Mouse (Mus musculus) brown adipose tissue, adult 24 weeks (tissue): ENCODE measurements at regions not wholly inside any gene's neighbourhood (a gene's known extent, or its start where the extent isn't known, plus 50 kb on each side); places are given as distances from the start of the nearest gene placed in this dataset.

Experiments used
- H3K27ac ChIP-seq: fragments of 200-500 bp; replicated peaks from 2 replicates; pipeline ENCODE4 v1.5.1; 2012; ENCODE audit warnings: low read depth, mild to moderate bottlenecking, low read length
- H3K4me1 ChIP-seq: fragments of 200-500 bp; 2 replicates; pipeline ENCODE4 v1.6.1; 2012; ENCODE audit warnings: low read length, mixed read lengths; ENCODE audit not compliant: control insufficient read depth, insufficient read depth, insufficient read length
- H3K4me3 ChIP-seq: fragments of 200-500 bp; 2 replicates; pipeline ENCODE4 v1.5.1; 2012; ENCODE audit warnings: low read depth, mild to moderate bottlenecking, low read length, moderate library complexity; ENCODE audit not compliant: insufficient read depth

DNA sequence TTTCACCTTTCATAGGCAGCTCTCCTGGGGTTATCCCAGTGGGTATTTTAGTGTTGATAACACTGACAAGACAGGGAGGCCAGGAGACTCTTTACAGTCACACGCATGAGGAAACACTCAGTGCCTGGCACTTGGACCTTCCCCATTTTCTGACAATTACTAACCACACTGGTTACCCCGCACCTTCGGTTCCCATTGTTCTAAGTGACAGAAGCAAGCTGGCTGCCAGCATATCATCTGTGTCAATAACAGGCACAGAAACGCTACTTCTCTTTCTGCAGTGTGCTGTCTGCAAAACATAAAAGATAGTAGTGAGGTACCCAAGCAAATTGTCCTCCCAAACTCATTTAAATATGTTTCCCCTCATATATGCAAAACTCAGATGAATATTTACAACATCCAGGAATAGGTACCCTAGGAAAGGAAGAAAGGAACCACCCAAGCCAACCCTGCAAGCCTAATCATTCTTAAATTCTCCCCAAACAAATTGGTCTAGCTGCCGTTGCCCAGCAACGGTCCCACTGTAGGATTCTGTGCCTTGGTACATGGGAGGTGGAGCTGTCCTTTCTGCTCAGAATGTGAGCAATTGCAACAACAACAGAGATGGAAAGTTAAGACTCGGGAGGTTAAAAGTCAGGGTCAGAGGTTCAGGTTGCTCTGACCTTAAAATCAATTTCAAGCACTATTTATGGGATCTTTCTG is 419.0 kb upstream of the Nrp1 start:
- H3K27ac ChIP-seq = no peak overlapping the region
- H3K4me1 ChIP-seq = no peaks in the 10 kb centered on the region
- H3K4me3 ChIP-seq = no peak overlapping the region

DNA sequence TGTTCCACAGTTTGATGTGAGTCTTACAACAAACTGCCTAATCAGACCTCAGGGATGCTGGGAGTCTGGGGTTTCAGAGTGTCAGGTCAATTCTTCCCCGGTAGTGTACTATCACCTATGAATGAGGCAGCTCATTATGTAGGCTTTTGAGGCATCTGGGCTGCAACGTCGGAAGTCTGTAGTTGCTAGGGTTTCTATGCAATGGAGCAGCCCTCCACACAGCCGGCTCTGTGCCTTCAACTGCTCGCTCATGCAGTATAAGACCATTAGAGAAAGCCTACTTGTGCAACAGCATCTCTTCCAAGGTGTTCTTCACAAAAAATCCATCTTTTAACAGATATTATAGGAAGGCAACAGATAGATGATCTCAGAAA is 418.4 kb upstream of the Nrp1 start:
- H3K4me1 ChIP-seq = no peaks in the 10 kb centered on the region
- no peak overlapping the region for H3K27ac ChIP-seq
- H3K4me3 ChIP-seq = no peak overlapping the region

DNA sequence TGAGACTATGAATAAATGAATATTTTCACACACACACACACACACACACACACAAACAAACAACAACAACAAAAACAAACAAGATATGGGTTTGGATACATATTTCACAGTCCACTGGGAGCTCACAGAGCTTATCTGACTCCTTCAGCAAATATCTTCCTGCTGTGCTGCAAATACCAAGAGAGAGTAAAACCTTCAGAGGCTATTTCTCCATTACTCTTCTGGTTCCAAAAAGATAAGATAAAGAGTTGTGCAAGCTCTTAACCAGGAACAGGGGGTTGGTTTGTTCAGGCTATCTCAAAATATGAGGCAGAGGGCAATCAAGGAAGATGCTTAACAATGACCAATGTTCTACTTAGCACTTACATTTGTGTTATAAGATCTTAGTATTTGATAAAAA is 416.1 kb upstream of the Nrp1 start:
- no peak overlapping the region for H3K27ac ChIP-seq
- H3K4me3 ChIP-seq = no peak overlapping the region
- no peaks in the 10 kb centered on the region for H3K4me1 ChIP-seq

DNA sequence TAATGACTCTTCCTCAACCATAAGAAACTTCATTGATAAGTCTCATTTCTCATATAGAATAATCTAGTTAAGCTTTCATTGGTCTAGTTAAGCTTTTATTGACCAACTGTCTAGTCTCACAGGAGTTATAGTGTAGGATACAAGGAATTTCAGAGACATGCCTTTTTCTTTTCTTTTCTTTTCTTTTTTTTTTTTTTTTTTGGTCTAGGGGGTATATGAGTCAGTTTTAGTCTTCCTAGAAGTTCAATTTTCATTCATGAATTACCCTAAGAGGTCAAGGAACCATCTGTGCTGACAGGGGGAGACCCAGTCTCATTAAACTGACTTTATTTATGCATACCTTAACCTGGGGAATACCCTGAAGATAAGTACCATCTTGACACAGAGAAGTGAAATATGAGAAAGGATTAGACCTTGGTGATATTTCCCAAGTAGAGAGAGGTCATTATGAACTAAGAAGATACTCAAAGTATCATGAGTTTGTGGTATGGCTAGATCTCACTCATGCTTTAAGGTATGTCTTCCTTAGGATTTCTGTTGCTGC is 413.4 kb upstream of the Nrp1 start:
- H3K4me3 ChIP-seq = no peak overlapping the region
- H3K4me1 ChIP-seq = no peaks in the 10 kb centered on the region
- no peak overlapping the region for H3K27ac ChIP-seq

DNA sequence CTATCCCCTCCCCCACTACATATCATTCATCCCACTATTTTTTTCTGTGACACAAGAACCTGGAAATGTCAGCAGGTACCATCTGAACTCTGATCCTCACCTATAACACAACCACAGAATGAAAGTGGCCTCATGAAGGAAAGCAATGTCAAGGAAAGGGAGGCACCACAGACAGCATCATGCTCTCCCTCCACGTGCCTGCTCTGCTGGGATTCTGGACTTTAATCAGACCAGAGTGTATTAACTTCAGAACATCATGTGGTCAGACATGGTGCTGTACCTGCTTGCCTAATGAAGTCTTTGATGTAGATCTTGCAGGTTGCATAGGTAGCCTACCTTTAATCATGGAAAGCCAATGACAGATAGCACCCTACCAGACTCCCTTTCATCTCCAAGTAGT is 400.8 kb upstream of the Nrp1 start:
- H3K4me1 ChIP-seq = no peaks in the 10 kb centered on the region
- no peak overlapping the region for H3K4me3 ChIP-seq
- no peak overlapping the region for H3K27ac ChIP-seq

DNA sequence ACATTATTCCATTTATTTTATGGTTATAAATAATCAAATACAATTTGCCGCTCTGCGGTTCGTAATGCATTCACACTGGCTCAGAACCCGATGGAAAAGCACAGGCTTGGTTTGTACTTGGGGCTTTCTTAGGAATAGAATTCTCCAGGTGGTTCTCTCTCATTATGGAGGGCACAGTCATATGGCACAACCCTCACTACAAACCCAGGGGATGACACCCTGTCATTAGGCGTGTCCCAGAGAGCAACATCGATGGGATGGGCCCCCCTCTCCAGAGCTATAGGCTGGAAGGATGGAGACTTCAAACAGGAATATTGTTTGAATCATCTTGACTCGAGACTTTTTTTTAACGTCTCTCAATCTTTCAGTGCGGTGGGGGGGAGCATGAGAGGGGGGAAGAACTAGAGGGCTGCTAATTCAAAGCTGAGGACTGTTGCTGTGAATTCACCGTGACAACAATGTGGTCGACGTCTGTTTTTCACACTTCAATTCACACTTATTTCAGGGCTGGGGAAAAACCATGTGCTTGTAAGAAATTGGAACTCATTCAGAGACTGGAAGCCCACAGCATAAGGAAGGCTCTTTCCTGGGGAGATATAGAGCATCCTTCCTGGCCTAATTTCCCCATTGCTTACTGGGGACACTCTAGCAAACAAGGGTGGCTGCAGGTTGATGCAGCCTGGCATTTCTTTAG is 399.9 kb upstream of the Nrp1 start:
- Histone ChIP-seq H3K4me1 (0 out of 2 replicates have a peak, but pooled peaks cover 2% of the 10 kb centered on the region), H3K4me3 (no peak overlapping the region), H3K27ac (no peak overlapping the region)

DNA sequence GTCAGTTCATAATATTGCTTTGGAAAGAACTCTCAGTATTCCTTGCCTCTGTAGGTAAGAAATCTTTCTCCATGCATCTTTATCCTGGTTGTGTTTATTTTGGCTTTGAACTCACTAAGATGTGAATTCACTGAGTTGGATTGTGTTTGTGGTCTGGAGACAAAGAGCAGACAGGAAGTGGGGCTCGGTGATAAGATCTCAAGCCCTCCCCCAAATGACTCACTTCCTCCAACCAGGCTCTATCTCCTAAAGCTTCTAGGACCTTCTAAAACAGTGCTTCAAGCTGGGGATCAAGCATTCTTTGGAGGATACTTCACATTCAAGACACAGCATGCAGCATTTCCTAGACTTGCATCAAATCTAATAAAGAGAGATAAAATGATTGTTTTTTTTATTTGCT is 395.5 kb upstream of the Nrp1 start:
- Histone ChIP-seq H3K27ac (no peak overlapping the region), H3K4me1 (peaks cover 6% of the 10 kb centered on the region; the same call in 1 of the 2 replicates), H3K4me3 (no peak overlapping the region)

DNA sequence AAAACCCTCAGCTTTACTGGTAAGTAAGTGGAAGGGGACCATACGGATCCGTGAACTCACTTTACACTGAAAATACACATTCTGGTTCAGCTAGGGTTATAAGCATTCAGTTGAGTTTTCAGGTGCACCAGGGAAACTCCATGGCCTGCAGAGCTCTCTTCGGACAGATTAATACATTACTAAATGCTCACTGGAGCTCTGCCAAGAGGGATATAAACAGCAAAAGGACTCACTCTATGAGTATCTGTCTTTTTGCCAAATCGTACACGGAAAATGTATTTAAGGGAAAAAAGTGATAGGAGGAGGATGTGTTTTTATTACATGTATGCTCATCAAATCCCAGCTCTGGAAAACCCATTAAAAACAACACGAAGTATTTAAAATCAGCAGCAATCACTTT is 394.8 kb upstream of the Nrp1 start:
- Histone ChIP-seq H3K4me3 (no peak overlapping the region), H3K4me1 (peaks cover 6% of the 10 kb centered on the region; the same call in 1 of the 2 replicates), H3K27ac (no peak overlapping the region)

DNA sequence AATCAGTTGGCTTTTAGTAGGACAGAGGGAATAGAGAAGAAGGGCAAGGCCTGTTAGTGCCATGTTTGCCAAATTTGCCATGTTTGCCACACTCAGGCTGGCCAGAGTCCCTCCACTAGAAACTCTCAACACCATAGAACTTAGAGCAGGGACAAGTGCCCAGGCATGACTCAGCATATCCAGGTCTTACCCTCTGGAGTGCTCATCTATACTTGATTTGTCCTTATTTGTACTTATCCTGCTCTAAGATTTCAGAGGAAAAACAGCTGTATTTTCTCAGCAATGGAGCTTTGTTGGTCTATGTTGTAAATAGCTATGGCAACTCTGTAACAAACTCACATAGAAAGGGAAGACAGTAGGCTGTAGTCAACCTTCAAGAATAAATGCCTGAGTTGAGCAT is 393.6 kb upstream of the Nrp1 start:
- Histone ChIP-seq H3K4me3 (no peak overlapping the region), H3K4me1 (peaks cover 6% of the 10 kb centered on the region; the same call in 1 of the 2 replicates), H3K27ac (peak overlapping the region; percentile 30; the same call in 1 of the 2 replicates)

DNA sequence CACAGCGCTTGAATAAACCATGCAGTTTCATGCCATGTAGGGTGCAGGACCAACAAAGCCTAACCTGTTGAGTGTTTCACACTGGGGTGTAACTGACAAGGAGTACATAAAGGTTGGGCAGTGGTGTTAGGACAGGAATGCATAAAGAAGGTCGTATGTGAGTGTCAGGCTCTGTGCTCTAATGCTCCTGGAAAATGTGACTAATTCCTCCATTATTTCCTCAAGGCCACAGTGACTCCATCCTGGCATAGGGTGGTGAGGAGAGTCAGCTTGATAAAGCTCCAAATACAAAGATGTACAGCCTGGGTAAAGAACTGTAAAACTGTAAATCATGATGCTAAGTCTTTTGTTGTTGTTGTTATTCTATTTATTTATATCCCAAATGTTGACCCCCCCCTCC is 393.1 kb upstream of the Nrp1 start:
- Histone ChIP-seq H3K27ac (0 out of 2 replicates have a peak overlapping the region, but pooled peaks have one; percentile 30), H3K4me3 (no peak overlapping the region), H3K4me1 (peaks cover 6% of the 10 kb centered on the region; the same call in 1 of the 2 replicates)

DNA sequence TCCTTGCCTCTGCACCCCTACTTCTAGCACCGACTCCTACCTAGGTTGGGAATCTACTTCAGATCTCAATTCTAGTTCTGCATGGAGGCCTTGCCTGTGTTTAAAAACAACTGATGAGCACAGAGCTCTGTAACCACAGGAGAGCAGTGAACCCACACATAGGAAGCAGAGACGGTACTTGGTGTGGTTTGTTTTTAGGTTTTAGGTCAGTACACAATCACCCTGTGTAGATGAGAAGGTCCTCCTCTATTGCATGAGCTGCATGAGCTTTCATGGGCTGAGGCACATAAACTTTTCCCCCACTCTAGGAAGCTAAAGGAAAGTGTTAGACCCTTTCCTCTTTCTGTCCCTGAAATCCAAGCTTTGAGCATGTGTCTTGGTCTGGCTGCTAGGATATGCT is 390.4 kb upstream of the Nrp1 start:
- H3K4me3 ChIP-seq = no peak overlapping the region
- H3K4me1 ChIP-seq = peaks cover 3% of the 10 kb centered on the region; the same call in 1 of the 2 replicates
- no peak overlapping the region for H3K27ac ChIP-seq

DNA sequence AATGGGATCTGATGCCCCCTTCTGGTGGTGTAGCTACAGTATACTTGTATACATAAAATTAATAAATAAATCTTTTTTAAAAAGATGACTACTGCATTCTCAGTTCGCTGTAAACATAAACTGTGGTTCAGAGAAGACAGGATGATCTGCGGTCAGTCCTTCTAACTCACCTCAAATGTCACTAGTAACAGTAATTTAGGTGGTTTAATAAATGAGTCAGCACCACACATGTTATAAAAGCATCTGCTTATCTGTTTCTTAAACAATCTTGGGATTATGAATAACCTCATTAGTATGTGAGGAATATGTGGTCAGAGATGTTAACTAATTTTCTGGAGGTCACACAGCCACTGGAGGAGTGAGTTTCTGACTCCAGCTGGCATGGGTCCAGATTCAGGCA is 385.2 kb upstream of the Nrp1 start:
- H3K4me1 ChIP-seq = no peaks in the 10 kb centered on the region
- no peak overlapping the region for H3K27ac ChIP-seq
- H3K4me3 ChIP-seq = no peak overlapping the region

DNA sequence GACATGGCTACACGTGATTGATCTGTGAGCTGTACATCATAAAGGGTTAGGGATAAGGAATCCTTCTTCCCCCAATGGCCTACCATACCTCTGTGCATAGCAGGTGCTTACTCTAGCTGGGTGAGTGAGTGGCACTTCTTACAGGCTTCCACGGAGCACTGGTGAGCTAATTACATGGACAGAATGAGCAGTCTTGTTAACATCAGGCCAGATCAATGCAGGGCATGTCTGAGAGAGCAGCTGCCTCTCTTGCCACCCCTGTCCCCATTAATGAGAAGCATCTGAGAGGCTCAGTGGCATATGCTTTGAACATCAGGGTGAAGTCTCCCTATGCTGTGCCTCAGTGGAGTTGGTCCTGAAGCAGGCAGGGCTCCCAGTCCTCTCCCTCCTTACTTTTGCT is 380.7 kb upstream of the Nrp1 start:
- H3K4me3 ChIP-seq = no peak overlapping the region
- no peak overlapping the region for H3K27ac ChIP-seq
- no peaks in the 10 kb centered on the region; the same call in 1 of the 2 replicates for H3K4me1 ChIP-seq

DNA sequence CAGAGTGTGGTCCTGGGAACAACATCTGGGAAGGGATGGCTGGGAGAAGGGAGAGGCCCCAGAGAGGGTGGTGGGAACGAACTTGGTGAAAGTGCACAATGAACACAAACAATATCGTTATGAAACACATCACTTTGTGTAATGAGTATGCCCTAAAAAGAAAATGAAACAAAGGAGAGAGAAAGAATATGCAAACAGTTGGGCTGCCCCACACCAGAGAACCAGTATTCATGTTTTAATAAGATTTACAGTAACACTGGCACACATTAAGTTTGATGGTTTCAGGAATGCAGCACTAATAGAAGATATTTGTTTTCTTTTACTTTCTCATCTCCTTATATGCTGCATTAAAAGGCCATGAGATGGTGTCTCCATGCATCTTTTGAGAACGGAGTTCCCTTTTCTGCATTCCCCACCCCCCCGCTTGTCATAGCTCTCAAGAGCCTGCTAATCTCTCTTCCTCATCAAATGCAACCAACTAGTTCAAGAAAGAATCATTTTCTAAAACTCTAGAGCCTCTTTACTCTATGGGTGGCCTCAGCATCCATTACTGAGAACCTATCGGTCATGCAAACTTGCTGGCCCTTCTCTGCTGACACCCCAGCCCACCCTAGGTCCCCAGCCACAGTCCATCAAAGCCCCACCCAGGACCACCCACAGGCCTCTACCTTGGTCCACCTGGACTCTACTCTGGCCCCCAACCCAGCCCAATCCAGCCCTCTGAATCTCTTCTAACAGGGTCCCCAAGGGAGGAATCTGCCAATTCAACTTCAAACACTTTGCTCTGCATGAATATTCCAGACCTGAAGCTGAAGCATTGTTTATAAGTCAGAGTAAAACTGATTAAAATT is 379.0 kb upstream of the Nrp1 start:
- Histone ChIP-seq H3K4me3 (no peak overlapping the region), H3K4me1 (no peaks in the 10 kb centered on the region; the same call in 1 of the 2 replicates), H3K27ac (no peak overlapping the region)

DNA sequence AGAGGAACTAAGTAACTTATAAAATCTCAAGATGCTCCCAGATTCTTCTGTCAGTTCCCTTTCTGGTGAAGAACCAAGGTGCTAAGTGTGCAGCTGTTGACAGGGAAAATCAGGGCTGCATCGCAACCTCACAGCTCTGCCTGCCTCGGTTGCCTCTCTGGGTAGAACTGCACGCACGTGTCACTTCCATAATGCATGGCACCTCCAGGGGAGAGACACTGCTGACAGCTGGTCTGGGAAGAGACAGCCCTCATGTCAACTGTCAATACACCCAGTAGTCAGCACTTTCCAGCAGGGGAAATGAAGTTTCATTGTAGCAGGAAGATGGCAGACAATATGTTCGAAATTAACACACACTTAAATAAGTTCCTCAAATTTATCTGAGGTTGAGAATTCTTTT is 376.2 kb upstream of the Nrp1 start:
- Histone ChIP-seq H3K27ac (no peak overlapping the region), H3K4me1 (no peaks in the 10 kb centered on the region; the same call in 1 of the 2 replicates), H3K4me3 (no peak overlapping the region)
